Mouse (Mus musculus): ENCODE measurements around the gene Vamp5.

DNA sequence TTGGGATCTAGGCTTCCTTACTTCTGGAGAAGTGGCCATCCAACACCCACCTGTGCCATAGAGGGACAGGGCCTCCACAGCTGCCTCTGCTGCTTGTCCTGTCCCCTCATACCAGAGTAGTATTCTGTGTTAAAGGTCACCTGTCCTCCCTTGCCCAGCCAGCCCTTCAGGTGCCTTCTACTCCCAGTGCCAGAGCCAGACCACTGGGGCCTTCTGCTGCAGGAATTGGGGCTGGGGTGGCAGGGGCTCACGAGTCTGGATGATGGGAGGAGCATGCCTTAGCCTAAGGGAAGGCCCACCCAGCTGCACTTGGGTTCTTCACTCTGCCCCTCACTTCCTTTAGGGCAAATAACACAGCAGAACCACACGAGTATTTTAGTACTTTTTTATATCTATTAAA, 20.9 kb downstream of the Vamp5 start:
- TF ChIP-seq POLR2A (IDR thresholded peaks at IDR 0.05; ENCODE audit: control insufficient read depth, low read depth, low read length) (no peak), CTCF (IDR thresholded peaks at IDR 0.05; ENCODE audit: control insufficient read depth, insufficient read depth, insufficient replicate concordance, low read depth, low read length) (no peak)
